Mouse (Mus musculus) adipose tissue, adult 10 weeks (tissue): Measurements from ENCODE around the gene 5730507C01Rik. TPM values are rescaled to one million over a fixed set of nuclear protein-coding genes. Genes with fewer than 3 reads are reported as not detected.

Experiments
- polyA plus RNA-seq: library from polyadenylated mRNA; stranded (reverse); fragments of 350-450 nt; fragmentation: Illumina TruSeq; extraction: RNeasy Lipid Tissue Mini Kit (QIAGEN cat#74804); gene quantifications from one replicate; pipeline ENCODE4 v1.2.3, GENCODE M21; 2014; ENCODE audit warnings: low read depth, low replicate concordance

Gene 5730507C01Rik
- 0.67 TPM for polyA plus RNA-seq

DNA sequence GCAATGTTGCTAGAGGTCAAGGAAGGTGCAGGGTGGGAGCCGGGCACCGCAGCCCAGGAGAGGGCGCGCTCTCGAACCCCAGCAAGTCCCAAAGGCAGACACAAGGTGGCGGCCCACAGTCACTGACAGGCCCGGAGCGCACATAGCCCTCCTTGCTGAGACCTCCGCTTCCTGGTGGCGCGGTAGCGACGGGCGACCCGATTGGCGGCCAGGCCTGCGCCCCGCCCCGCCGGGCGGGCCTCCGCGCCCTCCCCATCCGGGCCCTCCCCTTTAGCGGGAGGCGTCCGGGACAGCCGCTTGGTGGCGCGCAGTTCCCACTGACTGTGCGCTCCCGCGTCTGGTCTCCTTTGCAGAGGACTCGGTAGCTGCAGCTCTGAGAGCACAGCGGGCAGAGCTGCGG lies at the start of gene 5730507C01Rik:
TSS of gene 5730507C01Rik (plus strand) at position 340 of the 400 bp plus-strand sequence.

